Mouse (Mus musculus): ENCODE results near the gene Zfp865.
"Not testable (repeated sequence)": the region's sequence is repeated elsewhere in the genome, so short reads cannot be mapped to it uniquely, and the experiment has no call there.

Gene Zfp865

DNA sequence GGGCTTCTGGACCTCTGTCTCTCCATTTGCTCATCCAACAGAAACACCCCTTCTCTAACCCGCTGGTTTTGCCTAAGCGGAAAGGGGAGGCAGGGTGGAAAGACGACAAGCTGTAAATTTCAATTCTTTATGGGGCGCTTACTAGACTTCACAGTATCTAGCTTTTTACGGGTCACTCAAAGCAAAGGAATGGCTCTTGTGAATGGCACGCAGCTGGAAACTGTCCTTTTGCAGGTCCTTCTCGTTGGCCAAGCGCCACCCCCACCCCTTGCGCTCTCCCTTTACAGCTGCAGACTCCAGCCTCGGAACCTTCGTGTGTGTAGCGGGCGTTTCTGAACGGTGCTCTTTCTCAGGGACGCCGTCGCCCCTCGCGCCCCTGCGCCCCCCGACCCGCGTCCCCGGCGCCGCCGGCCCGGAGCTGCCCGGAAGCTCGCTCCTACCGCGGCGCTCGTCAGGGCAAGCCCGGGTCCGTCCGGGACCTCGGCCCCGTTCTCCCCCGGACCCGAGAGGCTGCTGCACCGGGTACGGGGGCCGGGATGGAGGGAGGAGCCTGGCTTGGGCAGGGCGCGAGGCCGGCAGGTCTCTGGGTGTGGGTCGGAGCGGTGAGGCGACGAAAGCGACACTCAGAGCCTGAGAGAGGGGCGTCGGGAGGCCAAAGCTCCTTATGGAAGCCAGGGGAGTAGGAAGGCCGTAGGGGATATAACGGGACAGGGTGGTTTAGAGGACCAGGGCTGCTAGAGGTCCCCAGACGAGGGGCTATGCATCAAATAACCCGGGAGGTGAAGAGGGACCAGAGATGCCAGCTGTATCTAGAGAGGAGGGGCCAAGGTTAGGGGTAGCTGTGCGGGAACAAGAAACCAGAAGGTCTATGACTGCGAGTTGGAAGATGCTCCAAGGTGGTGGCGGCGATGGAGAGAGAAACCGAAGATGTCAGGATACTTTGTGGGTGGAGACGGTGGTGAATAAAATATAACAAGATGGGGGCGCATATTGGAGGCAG is 31.3 kb downstream of the Zfp865 start, which contains the start of gene Zfp580:
Gene Zfp580, plus strand, starts transcription at position 346 of the 1,000 bp plus-strand sequence.
- peak; percentile 69 for DNase-seq (ENCODE audit: low read depth, low spot score)

DNA sequence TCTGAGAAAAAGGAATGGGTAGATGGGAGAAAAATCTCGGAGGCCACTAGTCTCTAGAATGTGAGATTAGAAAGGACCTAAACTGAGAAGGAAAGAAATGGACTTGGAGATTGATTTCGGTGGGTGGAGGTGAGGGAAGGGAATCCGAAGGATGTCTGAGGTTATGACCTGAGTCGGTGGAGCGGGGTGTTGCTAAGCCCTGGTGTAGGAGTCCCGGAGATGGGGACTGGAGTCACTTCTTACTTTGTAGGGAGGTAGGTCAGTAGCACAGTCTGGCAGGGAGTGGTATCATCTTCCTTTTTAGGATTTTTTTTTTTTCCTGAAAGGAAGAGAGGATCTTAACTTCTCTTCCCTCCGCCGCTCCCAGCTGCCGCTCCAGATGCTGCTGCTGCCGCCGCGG is 32.3 kb downstream of the Zfp865 start:
- DNase-seq (ENCODE audit: low read depth, low spot score) = peak; percentile 25

DNA sequence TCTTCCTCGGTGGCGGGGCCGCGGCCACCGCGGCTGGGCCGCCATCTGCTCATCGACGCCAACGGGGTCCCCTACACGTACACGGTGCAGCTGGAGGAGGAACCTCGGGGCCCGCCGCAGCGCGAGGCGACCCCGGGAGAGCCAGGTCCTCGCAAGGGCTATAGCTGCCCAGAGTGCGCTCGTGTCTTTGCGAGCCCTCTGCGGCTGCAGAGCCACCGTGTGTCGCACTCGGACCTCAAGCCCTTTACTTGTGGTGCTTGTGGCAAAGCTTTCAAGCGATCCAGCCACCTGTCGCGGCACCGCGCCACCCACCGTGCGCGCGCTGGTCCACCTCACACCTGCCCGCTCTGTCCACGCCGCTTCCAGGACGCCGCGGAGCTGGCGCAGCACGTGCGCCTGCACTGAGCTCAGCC is 32.8 kb downstream of the Zfp865 start:
- no peak for DNase-seq (ENCODE audit: low read depth, low spot score)

DNA sequence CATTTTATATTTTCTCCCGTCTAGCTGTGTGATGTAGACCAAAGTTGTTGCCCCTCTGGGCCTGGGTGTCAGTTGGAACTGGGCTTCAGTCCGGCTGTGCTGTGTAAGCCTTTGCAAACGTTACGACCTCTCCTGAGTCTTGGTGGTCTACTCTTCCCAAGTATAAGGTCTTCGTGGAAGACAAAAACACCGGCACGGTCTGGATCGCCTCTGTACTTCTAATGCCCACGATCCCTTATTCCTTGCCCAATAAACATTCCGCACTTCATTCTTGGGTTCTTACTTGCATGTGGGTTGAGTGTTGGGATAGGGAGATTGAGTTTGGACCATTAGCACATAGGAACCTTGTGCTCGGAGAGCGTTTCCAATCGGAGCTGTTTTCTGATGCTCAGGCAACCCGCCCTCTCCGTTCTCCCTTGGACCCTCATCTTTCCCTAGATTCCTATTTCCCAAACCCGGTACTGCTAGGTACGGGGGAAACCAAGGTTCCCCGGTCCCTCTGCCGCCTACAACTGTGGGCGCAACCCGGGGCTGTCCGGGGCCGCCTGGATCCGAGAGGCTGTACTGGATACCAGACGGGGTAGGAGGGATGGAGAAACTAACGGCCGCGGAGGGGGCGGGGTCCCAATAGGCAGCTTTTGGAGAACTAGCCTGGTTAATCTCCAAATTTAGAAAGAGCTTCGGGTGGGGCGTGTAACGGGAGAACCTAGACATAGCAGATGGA is 33.4 kb downstream of the Zfp865 start:
- DNase-seq (ENCODE audit: low read depth, low spot score) = no peak

DNA sequence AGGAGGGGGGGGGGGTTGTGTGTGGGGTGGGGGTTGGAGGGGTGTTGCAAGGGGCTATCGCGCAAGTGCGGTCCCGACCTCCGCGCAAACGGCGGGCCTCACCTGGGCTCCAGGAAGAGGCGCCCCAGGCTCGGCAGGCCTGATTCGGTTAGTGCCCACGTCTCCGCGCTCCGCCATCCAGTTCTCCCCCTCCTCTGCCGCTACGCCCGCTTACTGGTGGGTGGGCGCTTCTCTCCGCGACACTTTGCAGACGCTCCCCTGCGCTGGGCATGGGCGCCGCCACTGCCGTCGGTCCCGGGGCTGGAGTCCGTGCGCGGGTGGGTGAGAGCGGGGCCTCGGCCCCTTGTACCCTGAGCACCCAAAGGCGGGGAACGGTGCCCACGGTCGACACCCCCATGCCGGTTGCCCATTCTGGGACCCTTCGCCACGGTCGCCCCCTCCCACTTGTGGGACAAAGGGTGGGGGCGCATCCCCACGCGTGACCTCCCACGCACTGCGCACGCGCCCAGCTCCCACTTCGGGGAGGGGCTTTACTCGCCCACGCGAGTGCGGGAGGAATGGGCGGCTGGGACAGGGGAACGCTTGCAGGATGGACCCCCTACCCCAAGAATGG is 36.6 kb downstream of the Zfp865 start:
- DNase-seq (ENCODE audit: low read depth, low spot score) = no peak

DNA sequence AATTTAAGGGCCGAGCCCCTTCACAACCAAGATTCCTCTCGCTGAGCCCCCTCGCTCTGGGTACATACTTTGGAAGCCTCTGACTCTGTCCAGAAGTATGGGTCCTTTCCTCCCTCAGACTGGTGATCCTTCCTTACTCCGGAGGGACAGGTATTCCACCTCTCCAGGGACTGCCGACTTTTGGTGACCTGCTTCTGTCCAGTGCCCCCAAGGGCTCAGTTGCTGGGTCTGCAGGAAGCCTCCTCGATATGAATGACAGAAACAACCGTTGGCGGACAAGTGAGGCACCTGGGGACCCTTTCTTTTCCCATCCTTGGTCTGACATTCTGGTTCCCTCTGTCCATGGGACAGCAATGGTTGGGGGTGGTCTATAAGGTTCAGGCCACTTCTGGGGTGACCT is 37.2 kb downstream of the Zfp865 start:
- DNase-seq (ENCODE audit: low read depth, low spot score) = no peak

DNA sequence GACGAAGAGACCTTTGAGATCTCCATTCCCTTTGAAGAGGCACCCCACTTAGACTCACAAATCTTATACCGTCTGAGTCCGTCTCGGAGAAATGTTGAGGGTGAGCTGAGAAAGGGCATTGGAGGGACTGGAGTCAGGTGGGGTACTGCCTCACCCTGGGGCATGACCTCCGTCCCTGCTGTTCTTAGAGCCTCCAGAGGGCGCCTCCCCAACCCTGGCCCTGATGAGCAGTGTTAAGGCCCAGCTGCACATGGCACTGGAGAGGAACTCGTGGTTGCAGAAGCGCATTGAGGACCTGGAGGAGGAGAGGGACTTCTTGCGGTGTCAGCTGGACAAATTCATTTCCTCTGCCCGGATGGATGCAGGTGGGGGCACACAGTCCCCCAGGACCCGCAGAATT is 37.6 kb downstream of the Zfp865 start:
- no peak for DNase-seq (ENCODE audit: low read depth, low spot score)

DNA sequence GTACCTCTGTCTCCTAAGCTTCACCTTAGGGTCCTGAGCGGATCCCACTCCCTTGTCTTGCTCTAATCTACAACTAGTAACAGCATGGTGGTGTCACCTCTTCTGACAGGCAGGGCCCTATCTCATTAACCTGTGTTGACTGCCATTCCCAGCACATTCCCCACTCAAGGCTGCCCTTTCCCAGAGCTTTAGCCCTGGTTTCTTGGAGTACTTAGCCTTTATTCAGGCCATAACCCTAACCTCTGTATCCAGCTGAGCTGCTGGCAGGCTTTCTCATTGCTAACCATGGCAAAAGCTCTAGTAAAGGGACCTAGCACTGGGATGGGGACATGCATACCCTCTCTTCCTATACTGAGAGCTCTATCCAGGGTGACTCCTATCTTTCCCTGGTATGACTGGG is 38.5 kb downstream of the Zfp865 start:
- DNase-seq (ENCODE audit: low read depth, low spot score) = no peak

DNA sequence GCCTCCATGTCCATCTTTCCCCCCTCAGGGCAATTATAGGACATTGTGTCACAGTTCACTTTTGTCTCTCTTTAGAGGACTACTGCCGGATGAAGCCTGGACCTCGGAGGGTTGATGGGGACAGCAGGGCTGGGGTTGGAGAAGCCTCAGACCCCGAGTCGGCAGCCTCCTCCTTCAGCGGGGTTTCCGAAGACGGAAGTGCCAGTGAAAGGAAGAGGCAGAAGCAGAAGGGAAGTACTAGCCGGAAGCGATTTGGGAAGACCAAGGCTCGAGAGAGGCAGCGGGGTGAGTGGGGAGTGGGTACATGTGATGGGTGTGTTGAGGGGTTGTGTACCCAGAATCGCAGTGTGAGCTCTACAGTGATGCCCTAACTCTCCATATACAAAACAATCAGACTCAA is 39.2 kb downstream of the Zfp865 start:
- no peak for DNase-seq (ENCODE audit: low read depth, low spot score)

DNA sequence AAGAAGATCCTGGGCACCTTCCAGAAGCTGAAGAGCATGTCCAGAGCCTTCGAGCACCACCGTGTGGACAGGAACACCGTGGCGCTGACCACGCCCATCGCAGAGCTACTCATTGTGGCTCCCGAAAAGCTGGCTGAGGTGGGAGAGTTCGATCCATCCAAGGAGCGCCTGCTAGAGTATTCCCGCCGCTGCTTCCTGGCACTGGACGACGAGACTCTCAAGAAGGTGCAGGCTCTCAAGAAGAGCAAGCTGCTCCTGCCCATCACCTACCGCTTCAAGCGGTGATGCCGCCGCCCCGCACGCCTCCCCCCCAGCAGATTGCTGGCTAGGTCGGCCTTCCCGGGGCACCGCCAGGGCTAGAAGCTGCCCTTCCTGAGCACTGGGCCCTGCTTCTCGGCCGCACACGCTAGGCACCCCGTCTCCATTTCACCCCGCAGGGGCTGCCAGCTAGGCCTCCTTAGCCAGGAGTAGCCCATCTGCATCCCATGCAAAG is 40.1 kb downstream of the Zfp865 start:
- DNase-seq (ENCODE audit: low read depth, low spot score) = peak; percentile 94

DNA sequence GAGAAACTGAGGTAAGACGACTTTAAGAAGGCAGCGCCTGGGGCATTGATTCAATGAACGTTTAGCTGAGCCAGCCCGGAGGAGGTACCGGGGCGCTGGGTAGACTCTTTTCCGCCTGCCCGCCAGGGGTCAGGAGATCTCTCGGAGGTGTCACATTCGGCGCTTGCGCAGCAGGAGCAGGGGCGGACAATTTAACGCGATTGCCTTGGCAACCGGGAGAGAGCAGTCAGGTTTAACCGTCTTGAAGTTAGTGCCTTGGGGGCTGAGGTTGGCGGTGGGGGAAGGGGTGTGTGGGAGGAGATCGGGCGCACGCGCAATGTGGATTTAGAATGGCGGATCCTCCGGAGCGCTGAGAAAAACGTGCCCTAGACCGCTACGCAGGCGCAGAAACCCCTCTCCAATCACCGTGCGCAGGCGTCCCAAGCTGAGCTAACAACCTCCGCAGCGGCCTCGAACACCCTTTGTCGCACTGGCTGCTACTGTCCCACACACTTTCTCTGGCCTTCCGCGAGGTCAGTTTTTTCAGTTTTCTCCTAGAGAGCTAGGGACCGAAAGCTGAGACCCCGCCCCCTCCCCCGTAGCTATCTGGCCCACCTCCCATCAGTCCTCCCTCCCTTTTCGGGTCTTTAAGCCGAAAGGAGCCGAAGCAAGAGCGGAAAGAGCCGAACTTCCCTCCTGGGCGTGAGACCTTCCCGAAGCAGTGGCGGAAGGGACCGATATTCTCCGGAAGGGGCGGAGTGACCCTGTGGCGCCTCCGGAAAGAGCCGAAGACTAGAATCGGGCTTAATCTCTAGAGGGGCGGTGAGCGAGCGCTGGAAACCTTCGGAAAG is 41.0 kb downstream of the Zfp865 start:
- DNase-seq (ENCODE audit: low read depth, low spot score) = peak; percentile 98

DNA sequence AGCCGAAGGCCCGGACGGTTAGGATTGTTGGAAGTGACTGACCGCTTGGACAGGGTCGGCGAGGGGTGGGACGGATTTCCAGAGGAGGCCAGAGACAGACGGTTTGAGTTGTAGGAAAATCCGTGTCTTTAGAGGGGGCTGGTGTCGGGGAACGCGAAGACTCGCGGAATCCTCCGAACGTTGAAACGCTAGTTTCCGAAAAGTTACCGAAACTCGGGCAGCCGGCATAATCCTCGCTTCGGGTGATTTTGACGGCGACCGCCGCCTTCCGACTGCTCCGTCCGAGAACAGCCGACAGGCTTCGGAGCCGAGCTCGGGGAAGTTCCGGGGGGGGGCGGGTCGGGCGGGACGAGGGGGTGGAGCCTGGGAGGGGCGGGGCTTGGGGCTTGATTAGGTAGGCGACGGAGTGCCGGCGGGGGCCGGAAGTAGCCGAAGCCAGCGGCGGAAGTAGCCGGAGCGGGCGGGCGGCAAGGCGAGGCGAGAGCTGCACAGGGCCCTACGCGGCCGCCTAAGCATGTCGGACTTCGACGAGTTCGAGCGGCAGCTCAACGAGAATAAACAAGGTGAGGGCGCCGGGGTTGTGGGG is 41.7 kb downstream of the Zfp865 start, which contains the start of gene U2af2:
Gene U2af2, plus strand, starts transcription at position 370 of the 586 bp plus-strand sequence.
- DNase-seq (ENCODE audit: low read depth, low spot score) = peak; percentile 80

DNA sequence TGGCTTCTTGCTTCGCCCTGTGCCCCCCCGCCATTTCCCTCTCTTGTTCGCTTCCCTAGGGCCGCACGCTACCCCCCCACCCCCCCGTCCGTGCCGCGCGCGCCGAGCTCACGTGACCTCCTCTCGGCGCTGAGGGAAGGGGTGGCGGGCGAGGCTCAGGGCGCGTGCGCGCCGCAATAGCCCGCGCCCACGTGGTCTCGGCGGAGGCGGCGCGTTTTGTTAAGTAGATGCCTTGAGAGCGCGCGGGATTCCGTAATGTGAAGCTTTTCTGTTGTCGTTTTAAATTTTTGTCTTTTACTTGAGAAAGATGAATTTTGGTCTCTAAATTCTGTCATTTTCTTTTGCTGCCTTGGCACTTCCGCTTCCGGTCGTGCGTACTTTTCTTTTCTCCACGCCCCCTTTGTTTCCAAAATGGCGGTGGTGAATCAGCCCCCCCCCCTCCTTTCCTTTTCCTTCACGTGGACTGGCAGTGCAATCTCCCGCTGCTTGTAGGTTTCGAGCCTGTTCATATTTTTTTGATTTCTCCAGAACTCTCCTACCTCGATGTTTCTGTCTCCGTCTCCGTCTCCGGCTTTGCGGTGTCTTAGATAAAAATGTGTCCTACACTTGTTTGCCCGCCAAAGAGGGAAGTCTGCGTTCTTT is 42.3 kb downstream of the Zfp865 start:
- peak; percentile 86 for DNase-seq (ENCODE audit: low read depth, low spot score)

DNA sequence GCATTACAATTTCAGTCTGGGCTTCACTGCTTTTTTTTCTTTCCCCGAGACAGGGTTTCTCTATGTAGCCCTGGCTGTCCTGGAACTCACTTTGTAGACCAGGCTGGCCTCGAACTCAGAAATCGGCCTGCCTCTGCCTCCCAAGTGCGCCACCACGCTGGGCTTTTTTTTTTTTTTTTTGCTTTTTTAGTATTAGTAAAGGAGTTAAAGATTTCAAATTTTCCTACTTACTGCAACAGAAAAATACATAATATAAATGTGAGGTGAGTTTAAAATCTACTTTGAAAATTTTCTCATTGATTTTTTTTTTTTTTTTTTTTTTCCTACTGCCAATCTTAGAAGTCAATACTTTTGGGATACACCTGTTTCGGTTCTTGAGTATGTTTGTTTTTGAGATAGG is 44.7 kb downstream of the Zfp865 start:
- no peak for DNase-seq (ENCODE audit: low read depth, low spot score)

DNA sequence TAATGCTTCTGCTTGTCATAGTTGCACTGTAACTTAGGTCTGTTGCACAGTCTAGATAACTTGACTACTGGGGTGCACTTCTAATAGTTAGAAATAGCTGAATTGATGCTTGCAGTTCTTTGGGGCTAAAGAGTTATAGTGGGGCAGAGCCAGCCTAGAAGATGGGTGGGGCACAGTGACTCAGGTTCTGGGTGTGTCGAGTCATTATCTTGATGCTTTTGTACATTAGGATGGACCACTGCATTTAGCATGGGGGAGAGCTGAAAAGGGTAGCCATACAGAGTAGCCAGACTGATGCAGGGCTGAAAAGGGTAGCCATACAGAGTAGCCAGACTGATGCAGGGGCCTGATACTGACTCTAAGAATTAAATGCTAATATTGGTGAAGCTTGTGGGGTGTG is 53.4 kb downstream of the Zfp865 start:
- DNase-seq (ENCODE audit: low read depth, low spot score) = no peak

DNA sequence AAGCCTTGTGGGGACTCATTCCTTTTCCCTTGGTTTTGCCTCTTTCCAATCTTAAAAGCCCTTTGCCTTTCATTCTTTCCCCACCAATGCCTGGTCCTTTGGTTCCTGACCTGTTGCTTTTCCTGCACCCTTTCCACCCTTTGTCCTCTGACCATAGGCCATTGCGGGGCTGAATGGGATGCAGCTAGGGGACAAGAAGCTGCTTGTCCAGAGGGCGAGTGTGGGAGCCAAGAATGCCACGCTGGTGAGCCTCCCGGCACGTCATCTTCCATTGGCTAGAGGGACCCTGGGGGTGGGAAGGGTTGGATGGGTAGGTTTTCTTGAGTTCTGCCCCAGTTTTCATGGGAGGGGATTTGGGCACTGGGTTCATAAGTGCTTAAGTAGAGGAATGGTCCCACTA is 54.8 kb downstream of the Zfp865 start:
- DNase-seq (ENCODE audit: low read depth, low spot score) = no peak

DNA sequence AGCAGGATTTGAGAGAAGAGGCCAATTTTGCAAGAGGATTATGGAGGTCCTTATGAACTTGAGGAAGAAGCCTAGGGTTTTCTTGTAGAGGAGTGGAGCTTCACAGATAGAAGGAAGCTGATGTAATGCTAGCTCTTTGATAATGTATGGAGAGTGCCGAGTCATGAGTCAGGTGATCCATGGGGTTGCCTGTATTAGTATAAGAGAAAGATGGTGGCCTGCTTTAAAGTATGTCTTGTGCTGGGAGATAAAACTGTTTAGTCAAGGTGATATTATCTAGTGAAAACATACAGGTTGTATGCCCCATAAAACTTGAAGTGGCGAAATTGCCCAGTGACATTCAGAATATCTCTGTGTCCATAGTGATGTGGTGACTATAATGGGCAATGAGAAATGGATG is 56.8 kb downstream of the Zfp865 start:
- no peak for DNase-seq (ENCODE audit: low read depth, low spot score)

DNA sequence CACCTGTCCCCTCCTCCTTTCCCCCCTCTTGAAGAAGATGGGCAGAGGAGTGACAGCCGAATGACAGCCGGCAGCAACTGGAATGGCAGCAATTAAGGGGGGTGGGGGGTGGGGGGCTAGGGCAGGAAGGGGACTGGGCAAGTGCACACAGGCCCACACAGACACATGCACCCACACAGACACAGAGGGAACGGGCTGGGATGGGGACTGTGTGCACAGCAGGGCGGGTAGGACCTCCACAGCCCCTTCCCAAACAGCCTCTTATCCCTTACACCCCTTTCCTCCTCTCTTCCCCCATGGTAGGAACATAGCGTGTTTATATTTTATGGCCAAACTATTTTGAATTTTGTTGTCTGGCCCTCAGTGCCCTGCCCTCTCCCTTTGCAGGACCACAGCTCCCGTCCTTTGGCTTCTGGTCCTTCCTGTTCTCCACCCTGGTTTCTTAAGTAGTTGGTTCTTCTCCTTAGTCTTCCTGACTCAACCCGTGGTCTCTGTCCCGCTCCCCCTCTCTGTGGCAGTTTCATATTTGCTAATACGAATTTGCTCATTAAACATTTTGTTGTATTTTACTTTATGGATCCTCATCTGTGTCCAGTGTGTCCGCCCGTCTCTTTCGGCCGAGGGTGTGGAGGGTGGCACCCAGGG is 59.3 kb downstream of the Zfp865 start:
- not testable (repeated sequence) for DNase-seq (ENCODE audit: low read depth, low spot score)

DNA sequence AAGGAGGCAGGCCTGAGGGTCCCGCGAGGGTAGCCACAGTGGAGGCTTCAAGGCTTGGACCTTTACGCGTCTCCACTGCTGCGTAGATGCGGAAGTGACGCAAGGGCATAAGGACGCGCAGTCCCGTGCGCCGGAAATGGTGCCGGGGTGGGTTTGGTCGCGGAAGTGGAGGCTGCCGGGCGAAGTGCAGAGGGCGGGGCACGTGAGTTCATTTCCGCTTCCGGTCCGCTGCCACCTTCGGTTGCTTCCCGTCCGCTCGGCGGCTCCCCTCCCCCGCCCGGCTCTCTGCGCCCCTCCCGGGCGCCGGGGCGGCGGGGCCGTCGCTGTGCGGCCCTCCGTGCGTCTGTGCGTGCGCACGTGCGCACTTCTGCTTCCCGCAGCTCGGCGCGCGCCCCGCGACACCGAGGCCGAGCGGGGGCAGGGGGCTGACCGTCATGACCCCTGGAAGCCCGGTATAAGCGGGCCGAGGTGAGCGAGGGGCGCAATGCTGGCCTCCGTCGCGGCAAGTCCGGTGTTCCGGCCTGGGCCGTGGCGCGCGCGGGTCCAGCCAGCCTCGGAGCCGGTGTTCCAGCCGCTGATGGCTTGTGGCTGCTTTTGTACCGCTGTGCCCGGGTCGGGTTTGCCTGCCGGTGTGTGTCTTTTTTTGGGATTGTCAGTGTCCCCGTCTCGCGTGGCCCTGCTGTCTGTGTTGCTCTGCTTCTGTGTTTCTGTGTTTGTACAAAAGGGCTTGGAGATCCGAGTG is 60.0 kb downstream of the Zfp865 start, which contains the start of gene Epn1:
Gene Epn1, plus strand, starts transcription at position 226 of the 742 bp plus-strand sequence.
- DNase-seq (ENCODE audit: low read depth, low spot score) = peak; percentile 91
